Mouse (Mus musculus) brain, embryonic 14.5 days (tissue): ENCODE results near the gene Tmprss13.

Source experiments
- CTCF ChIP-seq: fragments of 200-500 bp; IDR thresholded peaks from 2 replicates; pipeline ENCODE4 v1.5.1; 2012; ENCODE audit warnings: inconsistent platforms, mild to moderate bottlenecking, moderate library complexity, borderline replicate concordance; ENCODE audit not compliant: insufficient read depth, insufficient read length; ENCODE audit errors: extremely low read depth
- POLR2A ChIP-seq: fragments of 200-500 bp; IDR thresholded peaks from 2 replicates; pipeline ENCODE4 v1.6.1; 2012; ENCODE audit warnings: mild to moderate bottlenecking, inconsistent platforms, borderline replicate concordance; ENCODE audit not compliant: poor library complexity, insufficient read depth, insufficient read length, severe bottlenecking; ENCODE audit errors: extremely low read depth

GRCm38 (mm10) chr9:45371337-45371707 lies 52.4 kb downstream of the Tmprss13 start:
- TF ChIP-seq POLR2A (no peak), CTCF (no peak)
